Mouse (Mus musculus) MEL (cell line): ENCODE measurements around the gene Prkag2. TPM values are rescaled to one million over a fixed set of nuclear protein-coding genes. Genes with fewer than 3 reads are reported as not detected.
A peak's percentile ranks its signal among the peaks of the same experiment; 100 is the strongest.

Experiments used
- DNase-seq: peaks from one replicate; pipeline ENCODE4 v3.0.0; 2011; ENCODE audit warnings: low read depth, low spot score
- H3K27ac ChIP-seq: 2 replicates; pipeline ENCODE4 v1.5.1; 2012; ENCODE audit warnings: low read depth, mild to moderate bottlenecking, control low read depth, low read length, moderate library complexity; ENCODE audit not compliant: control insufficient read depth
- H3K27me3 ChIP-seq, 2 experiments: fragments of 150-350 bp in 1 of 2; sonication (generic) in 1 of 2; 2 replicates each; pipeline ENCODE4 v1.6.1; 2012; ENCODE audit warnings: low read length in 2 of 2, mild to moderate bottlenecking in 2 of 2, improper control_type of control experiment in 1 of 2, moderate library complexity in 1 of 2; ENCODE audit not compliant: insufficient read depth in 2 of 2, control insufficient read depth in 1 of 2
- H3K36me3 ChIP-seq, 2 experiments: 2 replicates each; pipeline ENCODE4 v1.6.1; 2012 to 2014; ENCODE audit warnings: low read length in 2 of 2, improper control_type of control experiment in 1 of 2, inconsistent platforms in 1 of 2, mild to moderate bottlenecking in 1 of 2; ENCODE audit not compliant: insufficient read depth in 2 of 2, control insufficient read depth in 1 of 2
- H3K4me1 ChIP-seq, 2 experiments: fragments of 150-350 bp in 1 of 2; sonication (generic) in 1 of 2; 2 replicates each; pipeline ENCODE4 v1.6.1; 2012; ENCODE audit warnings: low read length in 2 of 2, improper control_type of control experiment in 1 of 2, mild to moderate bottlenecking in 1 of 2; ENCODE audit not compliant: insufficient read depth in 2 of 2, control insufficient read depth in 1 of 2
- H3K4me3 ChIP-seq, 2 experiments: fragments of 150-350 bp in 1 of 2; sonication (generic) in 1 of 2; 2 replicates each; pipeline ENCODE4 v1.5.1; 2012; ENCODE audit warnings: low read depth in 2 of 2, low read length in 2 of 2, mild to moderate bottlenecking in 2 of 2, moderate library complexity in 2 of 2, control low read depth in 1 of 2, improper control_type of control experiment in 1 of 2; ENCODE audit not compliant: control insufficient read depth in 1 of 2, insufficient read depth in 1 of 2
- H3K79me2 ChIP-seq: 2 replicates; pipeline ENCODE4 v1.6.1; 2012; ENCODE audit warnings: mild to moderate bottlenecking, low read length, moderate library complexity; ENCODE audit not compliant: control insufficient read depth, poor library complexity, insufficient read depth
- H3K9ac ChIP-seq: 2 replicates; pipeline ENCODE4 v1.6.1; 2012; ENCODE audit warnings: low read depth, mild to moderate bottlenecking, control low read depth, low read length, moderate library complexity; ENCODE audit not compliant: control insufficient read depth, poor library complexity, severe bottlenecking
- H3K9me3 ChIP-seq: fragments of 150-350 bp; sonication (generic); replicated peaks from 2 replicates; pipeline ENCODE4 v1.6.1; 2012; ENCODE audit warnings: mild to moderate bottlenecking, low read length, improper control_type of control experiment, moderate library complexity; ENCODE audit not compliant: insufficient read depth
- BHLHE40 ChIP-seq: IDR thresholded peaks from 2 replicates; pipeline ENCODE4 v1.6.1; 2012; ENCODE audit warnings: low read depth, mild to moderate bottlenecking, inconsistent platforms, low read length, improper control_type of control experiment, borderline replicate concordance
- CHD1 ChIP-seq: IDR thresholded peaks from 2 replicates; pipeline ENCODE4 v1.6.1; 2012; ENCODE audit warnings: low read depth, mild to moderate bottlenecking, inconsistent platforms, low read length, improper control_type of control experiment
- CHD2 ChIP-seq: IDR thresholded peaks from 2 replicates; pipeline ENCODE4 v1.6.1; 2011; ENCODE audit warnings: low read length, improper control_type of control experiment
- CTCF ChIP-seq, 3 experiments: IDR thresholded peaks in 2 of 3; conservative IDR thresholded peaks in 1 of 3; 2 replicates each; pipeline ENCODE4 v1.5.1; 2011 to 2012; ENCODE audit warnings: low read length in 3 of 3, low read depth in 2 of 3, mild to moderate bottlenecking in 2 of 3, improper control_type of control experiment in 1 of 3, inconsistent platforms in 1 of 3, mixed read lengths in 1 of 3, moderate library complexity in 1 of 3; ENCODE audit not compliant: control insufficient read depth in 1 of 3, insufficient read depth in 1 of 3, poor library complexity in 1 of 3, severe bottlenecking in 1 of 3
- E2F4 ChIP-seq: IDR thresholded peaks from 2 replicates; pipeline ENCODE4 v1.6.1; 2011; ENCODE audit warnings: low read depth, low read length, improper control_type of control experiment, borderline replicate concordance
- ELF1 ChIP-seq: IDR thresholded peaks from 2 replicates; pipeline ENCODE4 v1.6.1; 2014; ENCODE audit warnings: low read depth, mild to moderate bottlenecking, inconsistent platforms, low read length, improper control_type of control experiment, moderate library complexity
- EP300 ChIP-seq, 2 experiments: IDR thresholded peaks; 2 replicates each; pipeline ENCODE4 v1.6.1; 2011; ENCODE audit warnings: improper control_type of control experiment in 2 of 2, low read length in 2 of 2, low read depth in 1 of 2, mild to moderate bottlenecking in 1 of 2
- ETS1 ChIP-seq: IDR thresholded peaks from 2 replicates; pipeline ENCODE4 v1.6.1; 2012; ENCODE audit warnings: low read depth, mild to moderate bottlenecking, inconsistent platforms, low read length, improper control_type of control experiment, moderate library complexity
- GABPA ChIP-seq: IDR thresholded peaks from 2 replicates; pipeline ENCODE4 v1.6.1; 2012; ENCODE audit warnings: low read depth, mild to moderate bottlenecking, inconsistent platforms, low read length, improper control_type of control experiment, moderate library complexity
- GATA1 ChIP-seq: IDR thresholded peaks from 2 replicates; pipeline ENCODE4 v1.6.1; 2011; ENCODE audit warnings: low read depth, low read length, improper control_type of control experiment
- HCFC1 ChIP-seq: IDR thresholded peaks from 2 replicates; pipeline ENCODE4 v1.6.1; 2012; ENCODE audit warnings: low read depth, mild to moderate bottlenecking, inconsistent platforms, low read length, improper control_type of control experiment, moderate library complexity
- JUND ChIP-seq: IDR thresholded peaks from 2 replicates; pipeline ENCODE4 v1.6.1; 2011; ENCODE audit warnings: low read depth, mild to moderate bottlenecking, improper control_type of control experiment, low read length
- MAFK ChIP-seq: IDR thresholded peaks from 2 replicates; pipeline ENCODE4 v1.6.1; 2011; ENCODE audit warnings: low read depth, mild to moderate bottlenecking, low read length, improper control_type of control experiment, borderline replicate concordance
- MAX ChIP-seq: IDR thresholded peaks from 2 replicates; pipeline ENCODE4 v1.6.1; 2011; ENCODE audit warnings: low read length, improper control_type of control experiment
- MAZ ChIP-seq: IDR thresholded peaks from 2 replicates; pipeline ENCODE4 v1.6.1; 2012; ENCODE audit warnings: low read depth, mild to moderate bottlenecking, inconsistent platforms, low read length, improper control_type of control experiment
- MEF2A ChIP-seq: IDR thresholded peaks from 2 replicates; pipeline ENCODE4 v1.6.1; 2014; ENCODE audit warnings: low read depth, mild to moderate bottlenecking, inconsistent platforms, low read length, improper control_type of control experiment; ENCODE audit not compliant: poor library complexity, insufficient replicate concordance, severe bottlenecking; ENCODE audit errors: extremely low read depth
- MXI1 ChIP-seq: IDR thresholded peaks from 2 replicates; pipeline ENCODE4 v1.6.1; 2011; ENCODE audit warnings: mild to moderate bottlenecking, low read depth, low read length, improper control_type of control experiment
- MYB ChIP-seq: IDR thresholded peaks from 2 replicates; pipeline ENCODE4 v1.6.1; 2011; ENCODE audit warnings: mild to moderate bottlenecking, low read depth, low read length, improper control_type of control experiment
- MYC ChIP-seq: IDR thresholded peaks from 2 replicates; pipeline ENCODE4 v1.6.1; 2011; ENCODE audit warnings: low read depth, mild to moderate bottlenecking, low read length, improper control_type of control experiment, moderate library complexity
- NRF1 ChIP-seq: IDR thresholded peaks from 2 replicates; pipeline ENCODE4 v1.6.1; 2014; ENCODE audit warnings: low read depth, mild to moderate bottlenecking, inconsistent platforms, low read length, improper control_type of control experiment, moderate library complexity; ENCODE audit not compliant: poor library complexity, insufficient read depth, severe bottlenecking
- POLR2A ChIP-seq, 2 experiments: IDR thresholded peaks; 2 replicates each; pipeline ENCODE4 v1.6.1; 2011 to 2012; ENCODE audit warnings: low read length in 2 of 2, mild to moderate bottlenecking in 2 of 2, control low read depth in 1 of 2, improper control_type of control experiment in 1 of 2, low read depth in 1 of 2, moderate library complexity in 1 of 2; ENCODE audit not compliant: control insufficient read depth in 1 of 2, insufficient read depth in 1 of 2, poor library complexity in 1 of 2
- POLR2AphosphoS2 ChIP-seq: IDR thresholded peaks from 2 replicates; pipeline ENCODE4 v1.6.1; 2011; ENCODE audit warnings: low read length, improper control_type of control experiment
- POLR2AphosphoS5 ChIP-seq: IDR thresholded peaks from 2 replicates; pipeline ENCODE4 v1.6.1; 2012; ENCODE audit warnings: low read depth, borderline replicate concordance, mild to moderate bottlenecking, inconsistent platforms, low read length, moderate library complexity, mixed read lengths
- RAD21 ChIP-seq: IDR thresholded peaks from 2 replicates; pipeline ENCODE4 v1.6.1; 2011; ENCODE audit warnings: mild to moderate bottlenecking, low read depth, low read length, improper control_type of control experiment
- RCOR1 ChIP-seq: IDR thresholded peaks from 2 replicates; pipeline ENCODE4 v1.6.1; 2012; ENCODE audit warnings: low read depth, mild to moderate bottlenecking, inconsistent platforms, low read length, improper control_type of control experiment
- SIN3A ChIP-seq: IDR thresholded peaks from 2 replicates; pipeline ENCODE4 v1.6.1; 2012; ENCODE audit warnings: low read length, improper control_type of control experiment, inconsistent platforms
- TAL1 ChIP-seq: IDR thresholded peaks from 2 replicates; pipeline ENCODE4 v1.6.1; 2012; ENCODE audit warnings: mild to moderate bottlenecking, inconsistent platforms, low read length, moderate library complexity, mixed read lengths
- TBP ChIP-seq: IDR thresholded peaks from 2 replicates; pipeline ENCODE4 v1.8.0; 2011; ENCODE audit warnings: low read depth, low read length, improper control_type of control experiment
- TCF12 ChIP-seq: IDR thresholded peaks from 2 replicates; pipeline ENCODE4 v1.6.1; 2014; ENCODE audit warnings: low read depth, mild to moderate bottlenecking, inconsistent platforms, low read length, improper control_type of control experiment, moderate library complexity
- UBTF ChIP-seq: IDR thresholded peaks from 2 replicates; pipeline ENCODE4 v1.6.1; 2012; ENCODE audit warnings: low read depth, mild to moderate bottlenecking, inconsistent platforms, low read length, improper control_type of control experiment, moderate library complexity, borderline replicate concordance; ENCODE audit not compliant: insufficient read depth
- USF1 ChIP-seq: IDR thresholded peaks from 2 replicates; pipeline ENCODE4 v1.6.1; 2014; ENCODE audit warnings: low read depth, mild to moderate bottlenecking, inconsistent platforms, low read length, improper control_type of control experiment, moderate library complexity
- USF2 ChIP-seq, 2 experiments: IDR thresholded peaks; 2 replicates each; pipeline ENCODE4 v1.6.1; 2011 to 2012; ENCODE audit warnings: improper control_type of control experiment in 2 of 2, low read length in 2 of 2, borderline replicate concordance in 1 of 2, inconsistent platforms in 1 of 2, low read depth in 1 of 2, mild to moderate bottlenecking in 1 of 2; ENCODE audit not compliant: insufficient read depth in 1 of 2
- ZC3H11A ChIP-seq: IDR thresholded peaks from 2 replicates; pipeline ENCODE4 v1.6.1; 2012; ENCODE audit warnings: low read depth, mild to moderate bottlenecking, inconsistent platforms, low read length, improper control_type of control experiment
- ZKSCAN1 ChIP-seq: IDR thresholded peaks from 2 replicates; pipeline ENCODE4 v1.6.1; 2012; ENCODE audit warnings: low read depth, mild to moderate bottlenecking, inconsistent platforms, low read length, improper control_type of control experiment, moderate library complexity
- ZMIZ1 ChIP-seq: IDR thresholded peaks from 2 replicates; pipeline ENCODE4 v1.6.1; 2012; ENCODE audit warnings: low read depth, mild to moderate bottlenecking, inconsistent platforms, low read length, improper control_type of control experiment, moderate library complexity
- ZNF384 ChIP-seq: IDR thresholded peaks from 2 replicates; pipeline ENCODE4 v1.6.1; 2012; ENCODE audit warnings: low read depth, mild to moderate bottlenecking, inconsistent platforms, low read length, improper control_type of control experiment
- polyA plus RNA-seq, 2 experiments: library from polyadenylated mRNA; stranded (reverse) in 1 of 2; unstranded in 1 of 2; fragments of >175 nt in 1 of 2; fragments of >200 nt in 1 of 2; gene quantifications; 2 replicates each; pipeline versions ENCODE4 v1.2.1 to v1.2.4; 2012; ENCODE audit warnings: low replicate concordance in 2 of 2, low read depth in 1 of 2; ENCODE audit not compliant: insufficient read length in 2 of 2, insufficient read depth in 1 of 2, missing spikeins in 1 of 2
- total RNA-seq: library from RNA; depleted of rRNA; stranded (reverse); fragments of 300-350 nt; gene quantifications from 2 replicates; pipeline ENCODE4 v1.2.3, GENCODE M21; 2012

The Prkag2 gene
- total and polyA plus RNA-seq, 3 experiments = 8.0 to 27.9 TPM; not detected in 1

DNA sequence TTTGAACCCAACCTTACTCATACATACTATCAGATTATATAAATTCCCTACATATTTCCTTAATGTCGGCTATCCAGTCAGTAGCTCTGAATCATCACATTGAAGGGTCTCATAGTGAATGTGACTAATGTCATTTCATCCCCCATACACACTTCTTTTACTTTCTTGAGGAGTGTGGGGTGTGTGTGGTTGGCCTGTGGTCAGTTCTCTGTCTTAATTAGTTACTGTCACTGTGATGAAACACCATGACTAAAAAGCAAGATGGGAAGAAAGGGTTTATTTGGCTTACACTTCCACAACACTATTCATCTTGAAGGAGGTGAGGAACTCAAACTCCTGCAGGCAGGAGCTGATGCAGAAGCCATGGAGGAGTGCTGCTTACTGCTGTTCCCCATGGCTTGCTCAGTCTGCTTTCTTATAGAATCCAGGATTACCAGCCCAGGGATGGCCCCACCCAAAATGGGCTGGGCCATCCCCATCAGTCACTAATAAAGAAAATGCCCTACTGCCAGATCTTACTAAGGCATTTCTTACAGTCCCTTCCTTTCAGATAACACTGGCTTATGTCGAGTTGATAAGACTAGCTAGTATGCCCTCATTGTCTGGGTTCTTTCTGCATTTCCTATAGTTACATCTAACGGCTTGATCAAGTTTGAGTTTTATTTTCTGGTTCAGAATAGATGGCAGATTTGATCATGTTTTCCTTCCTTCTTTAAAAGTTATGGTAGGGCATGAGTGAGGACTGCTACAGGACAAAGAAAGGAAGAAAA lies 240.5 kb downstream of the Prkag2 start:
- H3K79me2 ChIP-seq = no peaks in the 10 kb centered on the region
- H3K27me3 ChIP-seq = no peaks in the 10 kb centered on the region
- H3K4me3 ChIP-seq = peak overlapping the region; percentile 4 to 6; a peak in 3 of 4 replicates
- no peaks in the 10 kb centered on the region for H3K9me3 ChIP-seq
- peaks cover 11 to 36% of the 10 kb centered on the region in 2 experiments for H3K4me1 ChIP-seq
- H3K27ac ChIP-seq = peak overlapping the region; percentile 59
- H3K9ac ChIP-seq = peak overlapping the region; percentile 15; the same call in 1 of the 2 replicates
- H3K36me3 ChIP-seq = peaks cover 0 to 22% of the 10 kb centered on the region in 2 experiments; a peak in 2 of 4 replicates
- DNase-seq = peak; percentile 63
- no peak for TF ChIP-seq BHLHE40
- TF ChIP-seq MYB = peak; percentile 46; the same call in 1 of the 2 replicates
- TF ChIP-seq CTCF (IDR thresholded peaks at IDR 0.05 in 2 of 3, conservative IDR thresholded peaks at IDR 0.05 in 1 of 3; ENCODE audit: control insufficient read depth in 1 of 3, insufficient read depth in 1 of 3, low read depth in 2 of 3, low read length in 3 of 3, poor library complexity in 1 of 3, severe bottlenecking in 1 of 3) = no peak
- no peak for TF ChIP-seq ZC3H11A
- no peak for TF ChIP-seq UBTF
- no peak for TF ChIP-seq ZNF384
- TF ChIP-seq MAZ = 0 out of 2 replicates have a peak, but pooled peaks have one; percentile 30
- peak; percentile 80 for TF ChIP-seq TCF12
- TF ChIP-seq SIN3A = no peak
- no peak for TF ChIP-seq USF1
- no peak for TF ChIP-seq JUND
- no peak for TF ChIP-seq MYC
- TF ChIP-seq E2F4 = no peak
- no peak for TF ChIP-seq CHD1
- no peak for TF ChIP-seq CHD2
- TF ChIP-seq TBP = no peak
- no peak for TF ChIP-seq ZMIZ1
- no peak for TF ChIP-seq NRF1
- TF ChIP-seq GATA1 = peak; percentile 88
- no peak for TF ChIP-seq RAD21
- no peak for TF ChIP-seq HCFC1
- no peak for TF ChIP-seq ZKSCAN1
- TF ChIP-seq MEF2A = no peak
- no peak for TF ChIP-seq POLR2A (IDR thresholded peaks at IDR 0.05; ENCODE audit: control insufficient read depth in 1 of 2, insufficient read depth in 1 of 2, low read depth in 1 of 2, low read length in 2 of 2, poor library complexity in 1 of 2)
- TF ChIP-seq MAX = no peak
- TF ChIP-seq TAL1 = no peak
- peak; percentile 31; the same call in 1 of the 2 replicates for TF ChIP-seq RCOR1
- TF ChIP-seq ELF1 = no peak
- no peak for TF ChIP-seq USF2 (IDR thresholded peaks at IDR 0.05; ENCODE audit: borderline replicate concordance in 1 of 2, insufficient read depth in 1 of 2, low read depth in 1 of 2, low read length in 2 of 2)
- TF ChIP-seq MAFK = no peak
- peak; percentile 78 to 79 for TF ChIP-seq EP300 (IDR thresholded peaks at IDR 0.05; ENCODE audit: low read depth in 1 of 2, low read length in 2 of 2)
- no peak for TF ChIP-seq POLR2AphosphoS5
- 0 out of 2 replicates have a peak, but pooled peaks have one; percentile 15 for TF ChIP-seq MXI1
- TF ChIP-seq GABPA = no peak
- TF ChIP-seq ETS1 = peak; percentile 67
- no peak for TF ChIP-seq POLR2AphosphoS2
